Mouse (Mus musculus) lung, postnatal 36 days (tissue): ENCODE data around the gene Pdcd10.

Experiments used
- DNase-seq: peaks from one replicate; pipeline ENCODE4 v3.0.0; 2022; ENCODE audit warnings: mixed read lengths

Gene Pdcd10

GRCm38 (mm10) chr3:75468154-75468553, 88.5 kb downstream of the Pdcd10 start:
- no peak for DNase-seq
